Mouse (Mus musculus): ENCODE results near the gene Faf2. TPM values are rescaled to one million over a fixed set of nuclear protein-coding genes. Genes with fewer than 3 reads are reported as not detected.

Faf2 gene
- total and polyA plus RNA-seq, 3 experiments: 31.4 to 39.3 TPM; not detected in 1

- TF ChIP-seq MAZ (IDR thresholded peaks at IDR 0.05; ENCODE audit: low read depth, low read length): peak; percentile 95; the same call in 1 of the 2 replicates
- peak; percentile 65; the same call in 1 of the 2 replicates for TF ChIP-seq MAX (IDR thresholded peaks at IDR 0.05; ENCODE audit: low read length)
- peak; percentile 84; the same call in 1 of the 2 replicates for TF ChIP-seq ELF1 (IDR thresholded peaks at IDR 0.05; ENCODE audit: low read depth, low read length)
- no peak for TF ChIP-seq MYB (IDR thresholded peaks at IDR 0.05; ENCODE audit: low read depth, low read length)
- TF ChIP-seq POLR2AphosphoS2 (IDR thresholded peaks at IDR 0.05; ENCODE audit: low read length): no peak; the same call in 1 of the 2 replicates
- no peak for TF ChIP-seq ZKSCAN1 (IDR thresholded peaks at IDR 0.05; ENCODE audit: low read depth, low read length)
- no peak for TF ChIP-seq USF2 (IDR thresholded peaks at IDR 0.05; ENCODE audit: borderline replicate concordance in 1 of 2, insufficient read depth in 1 of 2, low read depth in 1 of 2, low read length in 2 of 2)
- TF ChIP-seq HCFC1 (IDR thresholded peaks at IDR 0.05; ENCODE audit: low read depth, low read length): peak; percentile 43
- TF ChIP-seq TAL1 (IDR thresholded peaks at IDR 0.05; ENCODE audit: low read length): no peak
- TF ChIP-seq NRF1 (IDR thresholded peaks at IDR 0.05; ENCODE audit: insufficient read depth, low read depth, low read length, poor library complexity, severe bottlenecking): peak; percentile 47; the same call in 1 of the 2 replicates
- TF ChIP-seq MEF2A (IDR thresholded peaks at IDR 0.05; ENCODE audit: extremely low read depth, insufficient replicate concordance, low read depth, low read length, poor library complexity, severe bottlenecking): 0 out of 2 replicates have a peak, but pooled peaks have one; percentile 32
- TF ChIP-seq GABPA (IDR thresholded peaks at IDR 0.05; ENCODE audit: low read depth, low read length): no peak
- TF ChIP-seq CHD1 (IDR thresholded peaks at IDR 0.05; ENCODE audit: low read depth, low read length): peak; percentile 100
- TF ChIP-seq UBTF (IDR thresholded peaks at IDR 0.05; ENCODE audit: borderline replicate concordance, insufficient read depth, low read depth, low read length): no peak
- TF ChIP-seq GATA1 (IDR thresholded peaks at IDR 0.05; ENCODE audit: low read depth, low read length): no peak
- peak; percentile 61 for TF ChIP-seq BHLHE40 (IDR thresholded peaks at IDR 0.05; ENCODE audit: borderline replicate concordance, low read depth, low read length)
Observed at GRCm38 (mm10) chr13:54693558-54694347, 72.2 kb downstream of the Faf2 start, which contains the start of gene Rnf44 (continued).

GRCm38 (mm10) chr13:54694348-54695060 lies 72.9 kb downstream of the Faf2 start:
- peak; percentile 91 for DNase-seq (ENCODE audit: low read depth, low spot score)
- Histone ChIP-seq H3K27ac (ENCODE audit: control insufficient read depth, low read depth, low read length) (peak overlapping the region; percentile 96), H3K4me1 (ENCODE audit: control insufficient read depth in 1 of 2, insufficient read depth in 2 of 2, low read length in 2 of 2) (peaks cover 2 to 27% of the 10 kb centered on the region in 2 experiments), H3K9me3 (replicated peaks; ENCODE audit: insufficient read depth, low read length) (no peaks in the 10 kb centered on the region), H3K79me2 (ENCODE audit: control insufficient read depth, insufficient read depth, low read length, poor library complexity) (peaks cover 31% of the 10 kb centered on the region), H3K9ac (ENCODE audit: control insufficient read depth, low read depth, low read length, poor library complexity, severe bottlenecking) (peak overlapping the region; percentile 95), H3K36me3 (ENCODE audit: control insufficient read depth in 1 of 2, insufficient read depth in 2 of 2, low read length in 2 of 2) (peaks cover 0 to 14% of the 10 kb centered on the region in 2 experiments; a peak in 2 of 4 replicates), H3K4me3 (ENCODE audit: control insufficient read depth in 1 of 2, insufficient read depth in 1 of 2, low read depth in 2 of 2, low read length in 2 of 2) (peak overlapping the region; percentile 48 to 72), H3K27me3 (ENCODE audit: control insufficient read depth in 1 of 2, insufficient read depth in 2 of 2, low read length in 2 of 2) (no peaks in the 10 kb centered on the region; a peak in 1 of 4 replicates)
- TF ChIP-seq KAT2A (conservative IDR thresholded peaks at IDR 0.05; ENCODE audit: low read depth, low read length): peak; percentile 95
- peak; percentile 95 for TF ChIP-seq HCFC1 (IDR thresholded peaks at IDR 0.05; ENCODE audit: low read depth, low read length)
- TF ChIP-seq MAX (IDR thresholded peaks at IDR 0.05; ENCODE audit: low read length): no peak
- TF ChIP-seq ZMIZ1 (IDR thresholded peaks at IDR 0.05; ENCODE audit: low read depth, low read length): peak; percentile 78; the same call in 1 of the 2 replicates
- TF ChIP-seq ZC3H11A (IDR thresholded peaks at IDR 0.05; ENCODE audit: low read depth, low read length): no peak
- TF ChIP-seq NRF1 (IDR thresholded peaks at IDR 0.05; ENCODE audit: insufficient read depth, low read depth, low read length, poor library complexity, severe bottlenecking): 0 out of 2 replicates have a peak, but pooled peaks have one; percentile 3
- TF ChIP-seq ELF1 (IDR thresholded peaks at IDR 0.05; ENCODE audit: low read depth, low read length): peak; percentile 73; the same call in 1 of the 2 replicates
- no peak for TF ChIP-seq GABPA (IDR thresholded peaks at IDR 0.05; ENCODE audit: low read depth, low read length)
- 0 out of 2 replicates have a peak, but pooled peaks have one; percentile 6 for TF ChIP-seq TCF12 (IDR thresholded peaks at IDR 0.05; ENCODE audit: low read depth, low read length)
- TF ChIP-seq MXI1 (IDR thresholded peaks at IDR 0.05; ENCODE audit: low read depth, low read length): peak; percentile 6; the same call in 1 of the 2 replicates
- peak; percentile 80 for TF ChIP-seq NELFE (IDR thresholded peaks at IDR 0.05; ENCODE audit: low read depth, low read length)
- no peak for TF ChIP-seq RCOR1 (IDR thresholded peaks at IDR 0.05; ENCODE audit: low read depth, low read length)
- TF ChIP-seq POLR2A (IDR thresholded peaks at IDR 0.05; ENCODE audit: control insufficient read depth in 1 of 2, insufficient read depth in 1 of 2, low read depth in 1 of 2, low read length in 2 of 2, poor library complexity in 1 of 2): peak; percentile 49 to 84; a peak in 2 of 4 replicates
- TF ChIP-seq POLR2AphosphoS5 (IDR thresholded peaks at IDR 0.05; ENCODE audit: borderline replicate concordance, low read depth, low read length): no peak
- no peak; the same call in 1 of the 2 replicates for TF ChIP-seq CHD2 (IDR thresholded peaks at IDR 0.05; ENCODE audit: low read length)
